Mouse (Mus musculus): Measurements from ENCODE around the gene 1700015G11Rik.

1700015G11Rik gene

GRCm38 (mm10) chr7:51969379-51969778 is 46.1 kb downstream of the 1700015G11Rik start:
- DNase-seq (ENCODE audit: low read depth, low spot score), result no peak

- no peak for DNase-seq (ENCODE audit: low read depth, low spot score)
Observed at GRCm38 (mm10) chr7:51967581-51967980, 47.9 kb downstream of the 1700015G11Rik start.

DNA sequence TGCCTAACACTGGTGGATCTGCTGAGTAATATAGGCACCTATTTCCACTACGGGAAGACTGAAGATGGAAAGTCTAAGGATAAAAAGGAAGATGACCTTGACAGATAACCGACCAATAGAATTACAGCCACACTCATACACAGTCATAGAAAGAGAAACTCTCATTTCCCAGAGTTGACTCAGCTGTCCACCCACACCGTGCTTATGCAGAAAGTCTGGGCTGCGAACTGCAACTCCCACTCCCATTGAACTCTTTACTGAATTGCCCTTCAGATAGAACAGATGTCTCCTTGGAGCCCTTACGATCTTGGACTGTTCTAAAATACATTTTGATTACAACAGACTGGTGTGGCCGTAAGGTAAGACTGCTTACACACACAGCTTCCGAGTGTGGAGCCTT is 50.8 kb downstream of the 1700015G11Rik start:
- DNase-seq (ENCODE audit: low read depth, low spot score), result no peak

GRCm38 (mm10) chr7:51962219-51962952 is 53.1 kb downstream of the 1700015G11Rik start:
- DNase-seq (ENCODE audit: low read depth, low spot score), result no peak

All from R1 (cell line).